Mouse (Mus musculus) hindbrain, embryonic 10.5 days (tissue): ENCODE results near the gene Slc29a2. TPM values are rescaled to one million over a fixed set of nuclear protein-coding genes. Genes with fewer than 3 reads are reported as not detected.
"Not testable (repeated sequence)": the region's sequence is repeated elsewhere in the genome, so short reads cannot be mapped to it uniquely, and the experiment has no call there.

Source experiments
- DNase-seq: peaks from one replicate; pipeline ENCODE4 v3.0.0-alpha.2; 2017; ENCODE audit warnings: low spot score
- H3K27ac ChIP-seq: fragments of 300-500 bp; sonication (generic); 2 replicates; pipeline ENCODE4 v1.5.1; 2016; ENCODE audit warnings: mild to moderate bottlenecking, moderate library complexity
- H3K27me3 ChIP-seq: fragments of 300-500 bp; sonication (generic); 2 replicates; pipeline ENCODE4 v1.6.1; 2016; ENCODE audit warnings: mild to moderate bottlenecking; ENCODE audit not compliant: poor library complexity, insufficient read depth, severe bottlenecking
- H3K36me3 ChIP-seq: fragments of 300-500 bp; sonication (generic); 2 replicates; pipeline ENCODE4 v1.6.1; 2016; ENCODE audit warnings: mild to moderate bottlenecking, moderate library complexity
- H3K4me1 ChIP-seq: fragments of 300-500 bp; sonication (generic); replicated peaks from 2 replicates; pipeline ENCODE4 v1.6.1; 2016; ENCODE audit warnings: mild to moderate bottlenecking
- H3K4me3 ChIP-seq: fragments of 300-500 bp; sonication (generic); 2 replicates; pipeline ENCODE4 v1.5.1; 2016; ENCODE audit warnings: mild to moderate bottlenecking, moderate library complexity
- H3K9me3 ChIP-seq: fragments of 300-500 bp; sonication (generic); 2 replicates; pipeline ENCODE4 v1.6.1; 2016; ENCODE audit warnings: mild to moderate bottlenecking, moderate library complexity
- WGBS: fragments of 180-500 bp; shearing (Covaris S2); methylation state at CpG from one replicate; pipeline ENCODE4 v1.1.7; 2016; 5-methylcytosine and 5-hydroxymethylcytosine counted together
- polyA plus RNA-seq: library from polyadenylated mRNA; unstranded; fragments of >200 nt; fragmentation: Nextera tagmentation; extraction: Ambion mirVana; gene quantifications from 2 replicates; pipeline ENCODE4 v1.2.1, GENCODE M21; 2016

The Slc29a2 gene
- polyA plus RNA-seq: 5.5 and 8.4 TPM in 2 replicates

DNA sequence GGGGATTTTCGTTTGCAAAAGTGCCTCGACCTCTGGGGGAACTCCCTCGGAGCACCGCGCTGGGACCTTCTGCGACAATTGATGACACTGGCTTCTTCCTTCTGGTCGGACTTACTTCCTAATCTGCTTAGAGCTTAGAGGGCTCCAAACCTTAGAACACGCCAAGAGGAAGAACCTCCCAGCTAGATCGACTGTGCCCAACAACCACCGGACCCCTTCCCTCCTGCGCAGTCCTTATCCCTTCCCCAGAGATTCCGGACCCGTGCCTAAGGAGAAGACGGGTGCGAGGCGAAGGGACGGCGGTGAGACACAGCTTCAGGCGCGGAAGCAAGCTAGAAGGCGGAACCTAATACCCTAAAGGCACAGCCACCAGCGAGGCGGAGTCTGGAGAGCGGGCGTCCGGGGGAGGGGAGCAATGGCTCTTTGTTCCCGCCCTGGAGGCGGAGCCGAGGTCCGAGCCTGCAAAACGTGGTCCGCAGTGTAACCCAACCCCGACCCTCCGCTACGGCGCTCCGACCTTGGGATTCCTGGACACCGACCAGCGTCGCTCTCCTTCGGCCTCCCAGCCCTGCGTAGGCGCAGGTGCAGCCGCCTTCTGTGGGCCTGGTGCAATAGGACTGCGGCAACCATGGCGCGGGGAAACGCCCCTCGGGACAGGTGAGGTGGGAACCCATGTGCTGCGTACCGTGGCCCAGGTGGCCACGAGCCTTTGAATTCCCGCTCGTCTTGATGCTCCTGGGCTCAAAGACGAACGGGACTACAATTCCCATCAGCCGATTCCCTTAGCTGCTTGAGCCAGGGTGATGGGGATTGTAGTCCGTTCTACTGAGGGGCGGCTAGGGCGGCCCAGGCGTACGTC is at the start of gene Slc29a2:
Gene Slc29a2 (plus strand): TSS at position 240 of the 859 bp plus-strand sequence.
- DNase-seq: peak; percentile 95
- Histone ChIP-seq H3K36me3 (peaks cover 27% of the 10 kb centered on the region), H3K4me1 (peaks cover 18% of the 10 kb centered on the region), H3K4me3 (peak within 1 kb of the TSS; percentile 62), H3K27ac (peak within 1 kb of the TSS; percentile 89), H3K9me3 (no peaks in the 10 kb centered on the region), H3K27me3 (0 out of 2 replicates have a peak, but pooled peaks cover 3% of the 10 kb centered on the region)
- under 1% methylated on average over 62 of the region's 62 CpGs for WGBS

DNA sequence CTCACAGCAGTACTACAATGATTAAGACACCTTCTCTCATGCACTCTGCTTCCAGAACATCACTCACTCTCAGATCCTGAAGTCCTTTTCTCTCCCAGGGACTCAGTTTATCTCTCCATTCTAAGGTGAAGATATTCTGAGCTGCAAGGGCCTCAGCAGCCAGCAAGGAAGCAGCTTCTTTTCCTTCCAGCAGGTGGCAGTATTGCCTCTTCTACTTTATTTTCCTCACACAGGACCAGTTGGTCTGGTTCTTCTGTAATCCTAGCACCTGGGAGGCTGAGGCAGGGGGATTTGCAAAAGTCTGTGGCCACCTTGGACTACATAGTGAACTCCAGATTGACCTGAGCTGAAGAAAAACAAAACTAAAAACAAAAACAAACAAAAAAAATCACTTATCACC is 41.9 kb upstream of the Slc29a2 start:
- Histone ChIP-seq H3K4me1 (no peaks in the 10 kb centered on the region), H3K4me3 (no peak overlapping the region), H3K27me3 (peaks cover 41% of the 10 kb centered on the region), H3K27ac (no peak overlapping the region), H3K9me3 (no peaks in the 10 kb centered on the region), H3K36me3 (no peaks in the 10 kb centered on the region)
- peak; percentile 30 for DNase-seq

GRCm38 (mm10) chr19:4989013-4989412 is 34.6 kb upstream of the Slc29a2 start:
- WGBS: 5% methylated on average over 13 of the region's 13 CpGs
- peak; percentile 93 for DNase-seq
- Histone ChIP-seq H3K27ac (no peak overlapping the region), H3K36me3 (no peaks in the 10 kb centered on the region), H3K27me3 (peaks cover 95% of the 10 kb centered on the region), H3K4me3 (peak overlapping the region; percentile 47; the same call in 1 of the 2 replicates), H3K9me3 (no peaks in the 10 kb centered on the region), H3K4me1 (peaks cover 14% of the 10 kb centered on the region)

- no peak for DNase-seq
- Histone ChIP-seq H3K27me3 (peaks cover 95% of the 10 kb centered on the region), H3K9me3 (no peaks in the 10 kb centered on the region), H3K4me3 (peak overlapping the region; percentile 47), H3K36me3 (no peaks in the 10 kb centered on the region), H3K27ac (no peak overlapping the region), H3K4me1 (peaks cover 14% of the 10 kb centered on the region)
- 17% methylated on average over 47 of the region's 47 CpGs for WGBS
Measured at GRCm38 (mm10) chr19:4989434-4990255, 34.0 kb upstream of the Slc29a2 start.

DNA sequence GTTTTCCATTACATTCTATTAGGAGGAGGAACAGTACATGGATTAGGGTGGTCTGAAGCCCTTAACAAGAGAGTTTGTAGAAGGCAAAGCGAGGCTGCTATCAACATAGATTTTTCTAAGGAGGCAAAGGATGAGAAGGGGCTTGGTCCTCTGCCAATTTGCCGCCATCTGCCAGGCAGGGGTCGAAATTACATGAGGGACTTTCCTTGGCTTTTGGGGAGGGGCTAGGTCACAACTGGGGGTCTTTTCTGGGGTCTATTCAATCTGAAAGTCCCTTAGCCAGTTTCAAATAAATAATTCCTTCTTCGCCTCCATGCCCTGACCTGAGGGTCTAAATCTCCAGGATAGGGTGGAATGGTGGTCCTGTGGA is 33.4 kb upstream of the Slc29a2 start, which contains the start of gene Npas4:
Gene Npas4 (minus strand): TSS at position 61 of the 370 bp plus-strand sequence.
- peaks cover 92% of the 10 kb centered on the region for H3K27me3 ChIP-seq
- peak within 1 kb of the TSS; percentile 47 for H3K4me3 ChIP-seq
- H3K9me3 ChIP-seq: no peaks in the 10 kb centered on the region
- peaks cover 14% of the 10 kb centered on the region for H3K4me1 ChIP-seq
- no peaks in the 10 kb centered on the region for H3K36me3 ChIP-seq
- no peak for DNase-seq
- 22% methylated on average over 4 of the region's 4 CpGs for WGBS
- no peak within 1 kb of the TSS for H3K27ac ChIP-seq

DNA sequence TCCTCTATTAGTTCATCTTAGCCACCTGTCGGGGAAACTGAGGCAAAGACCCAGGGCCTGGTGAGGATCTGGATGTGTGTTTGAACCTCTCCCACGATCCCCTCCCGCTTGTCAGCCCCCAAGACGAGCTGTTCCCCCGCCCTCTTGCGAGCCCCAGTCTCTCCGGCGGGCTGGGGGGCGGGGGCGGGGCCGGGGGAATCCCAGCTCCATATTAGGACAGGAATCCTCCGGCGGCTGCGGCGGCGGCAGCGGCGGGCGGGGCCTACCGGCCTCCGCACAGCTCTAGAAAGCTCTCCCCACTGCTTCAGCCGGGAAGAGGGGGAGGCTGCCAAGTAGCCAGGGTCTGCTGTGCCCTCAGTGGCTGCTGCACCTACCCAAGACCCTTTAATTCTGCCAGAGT is 32.9 kb upstream of the Slc29a2 start:
- WGBS: 2% methylated on average over 21 of the region's 22 CpGs
- Histone ChIP-seq H3K36me3 (no peaks in the 10 kb centered on the region), H3K27me3 (peaks cover 88% of the 10 kb centered on the region), H3K9me3 (no peaks in the 10 kb centered on the region), H3K27ac (no peak overlapping the region), H3K4me3 (peak overlapping the region; percentile 47), H3K4me1 (peaks cover 14% of the 10 kb centered on the region)
- no peak for DNase-seq

- no peak overlapping the region for H3K27ac ChIP-seq
- no peak overlapping the region for H3K4me3 ChIP-seq
- H3K27me3 ChIP-seq: peaks cover 75% of the 10 kb centered on the region
- H3K9me3 ChIP-seq: no peaks in the 10 kb centered on the region
- WGBS: 20% methylated on average over 8 of the region's 8 CpGs
- peaks cover 14% of the 10 kb centered on the region for H3K4me1 ChIP-seq
- H3K36me3 ChIP-seq: no peaks in the 10 kb centered on the region
- DNase-seq: peak; percentile 29
Measured at GRCm38 (mm10) chr19:4992371-4992770, 31.3 kb upstream of the Slc29a2 start.

DNA sequence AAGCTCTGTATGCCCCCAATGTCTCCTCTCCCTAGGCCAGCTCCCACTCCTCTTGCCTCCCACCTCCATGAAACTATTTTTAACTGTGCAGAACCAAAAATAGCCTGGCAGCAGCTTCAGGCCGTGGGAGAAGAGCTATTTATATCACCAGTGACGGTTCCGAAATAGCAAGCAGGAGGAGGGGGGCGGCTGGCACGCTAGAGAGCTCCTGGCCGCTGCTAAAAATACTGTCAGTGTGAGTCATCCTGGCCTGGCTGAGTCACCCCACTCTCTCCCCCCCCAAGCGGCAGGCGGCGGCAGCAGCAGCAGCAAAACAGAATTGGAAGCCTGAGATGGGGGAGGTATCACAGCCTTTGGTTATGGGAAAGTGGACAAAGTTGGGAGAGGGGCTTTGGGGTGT is 30.8 kb upstream of the Slc29a2 start:
- DNase-seq: no peak
- peaks cover 75% of the 10 kb centered on the region for H3K27me3 ChIP-seq
- no peaks in the 10 kb centered on the region for H3K9me3 ChIP-seq

DNA sequence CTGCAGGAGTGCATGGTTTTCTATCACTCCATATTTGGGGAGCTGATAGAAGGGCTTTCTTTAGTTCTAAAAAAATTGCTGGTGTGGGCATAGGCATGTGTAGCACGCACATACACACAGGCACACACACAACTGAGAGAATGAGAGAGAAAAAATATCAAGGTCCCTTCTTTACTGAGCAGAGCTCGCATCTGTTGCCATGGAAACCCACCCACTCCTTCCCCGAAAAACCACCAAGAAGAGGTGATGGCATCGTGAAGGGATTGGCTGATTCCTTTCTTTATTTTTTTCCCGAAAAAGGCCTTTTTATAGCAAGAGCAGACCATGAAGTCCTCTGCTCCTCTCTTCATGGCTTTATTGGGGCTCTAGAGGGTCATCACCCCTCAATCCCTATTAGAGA is 29.6 kb upstream of the Slc29a2 start:
- H3K27me3 ChIP-seq: peaks cover 69% of the 10 kb centered on the region
- H3K4me3 ChIP-seq: no peak overlapping the region
- H3K9me3 ChIP-seq: no peaks in the 10 kb centered on the region
- H3K36me3 ChIP-seq: no peaks in the 10 kb centered on the region
- H3K27ac ChIP-seq: no peak overlapping the region
- H3K4me1 ChIP-seq: peaks cover 14% of the 10 kb centered on the region
- WGBS: 66% methylated on average over 5 of the region's 5 CpGs
- DNase-seq: no peak

More for the DNA sequence above, 30.8 kb upstream of the Slc29a2 start:
- H3K27ac ChIP-seq: no peak overlapping the region
- no peaks in the 10 kb centered on the region for H3K36me3 ChIP-seq
- H3K4me1 ChIP-seq: peaks cover 14% of the 10 kb centered on the region
- no peak overlapping the region for H3K4me3 ChIP-seq
- WGBS: 7% methylated on average over 9 of the region's 9 CpGs

DNA sequence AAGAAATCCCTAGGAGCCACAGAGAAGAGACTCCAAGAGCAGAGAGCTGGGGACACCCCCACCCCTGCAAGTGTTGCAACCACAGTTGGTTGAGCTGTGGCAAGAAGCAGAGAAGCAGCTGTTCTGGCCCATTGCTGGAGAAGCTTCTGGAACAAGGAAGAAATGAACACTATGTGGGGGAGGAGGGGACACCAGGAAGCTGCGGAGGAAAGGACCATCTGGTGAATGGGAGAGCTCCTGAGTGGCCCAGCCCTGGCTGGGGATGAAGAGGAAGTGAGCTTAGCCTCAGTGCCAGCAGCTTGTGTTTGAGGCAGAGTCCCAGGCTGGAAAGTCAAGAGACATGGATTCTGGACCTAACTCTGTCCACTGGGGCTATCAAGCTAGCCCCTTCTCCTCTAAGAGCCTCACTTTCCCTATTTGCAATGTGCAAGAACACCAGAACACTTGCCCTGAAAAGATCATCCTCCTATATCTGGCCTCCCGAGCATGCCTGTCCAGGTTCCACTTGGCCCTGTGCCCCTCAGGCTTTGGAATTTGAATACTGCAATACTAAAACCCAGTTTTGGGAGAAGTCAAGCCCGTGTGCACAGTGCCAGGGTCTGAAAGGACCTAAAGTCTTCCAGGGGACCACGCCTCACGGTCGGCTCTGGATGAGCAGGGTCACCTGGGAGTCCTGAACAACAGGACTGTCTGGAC is 24.1 kb upstream of the Slc29a2 start:
- peaks cover 13% of the 10 kb centered on the region for H3K4me1 ChIP-seq
- no peak overlapping the region for H3K4me3 ChIP-seq
- peaks cover 41% of the 10 kb centered on the region for H3K27me3 ChIP-seq
- no peak for DNase-seq
- 82% methylated on average over 6 of the region's 6 CpGs for WGBS
- no peaks in the 10 kb centered on the region for H3K36me3 ChIP-seq
- H3K27ac ChIP-seq: no peak overlapping the region
- no peaks in the 10 kb centered on the region for H3K9me3 ChIP-seq

DNA sequence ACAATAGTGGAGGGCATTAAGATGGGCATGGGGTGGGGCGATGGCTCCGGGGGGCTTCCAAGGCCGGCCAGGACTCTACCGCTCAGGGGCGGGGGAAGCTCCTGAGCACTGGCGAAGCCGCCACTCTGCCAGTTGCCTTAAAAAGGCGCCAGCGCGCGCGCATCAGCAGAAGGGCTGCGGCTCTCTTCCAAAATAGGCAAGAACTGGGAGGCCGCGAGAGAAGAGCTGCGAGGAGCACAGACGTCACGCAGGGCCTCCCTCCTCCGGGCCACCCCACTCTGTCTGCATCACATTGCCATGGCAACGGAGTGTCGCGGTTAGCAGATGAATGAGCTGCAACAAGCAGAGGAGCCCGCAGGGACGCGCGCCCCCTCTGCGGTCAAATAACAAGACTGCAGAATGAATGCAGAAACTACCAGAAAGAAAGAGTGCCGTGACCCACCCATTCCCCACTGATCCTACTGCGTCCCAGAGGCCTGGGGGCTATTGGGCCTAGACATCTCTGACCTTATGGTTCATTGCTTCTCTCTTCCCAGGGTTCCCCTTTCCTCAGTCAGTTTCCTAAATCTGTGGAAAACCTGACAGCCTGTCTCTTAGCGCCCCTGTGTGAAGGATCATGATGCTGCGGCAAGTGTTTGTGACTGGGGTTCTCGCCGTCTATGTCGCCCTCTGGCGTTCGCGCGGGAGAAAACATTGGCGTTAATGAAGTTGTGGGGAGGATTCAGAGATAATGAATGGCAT is 21.8 kb upstream of the Slc29a2 start:
- Histone ChIP-seq H3K36me3 (no peaks in the 10 kb centered on the region), H3K27ac (peak overlapping the region; percentile 80), H3K9me3 (0 out of 2 replicates have a peak, but pooled peaks cover 9% of the 10 kb centered on the region), H3K4me1 (peaks cover 13% of the 10 kb centered on the region), H3K27me3 (peaks cover 38% of the 10 kb centered on the region), H3K4me3 (peak overlapping the region; percentile 50)
- DNase-seq: peak; percentile 88
- under 1% methylated on average over 39 of the region's 39 CpGs for WGBS

GRCm38 (mm10) chr19:5003644-5004043 is 20.0 kb upstream of the Slc29a2 start:
- H3K36me3 ChIP-seq, DNase-seq, H3K9me3 ChIP-seq, H3K4me3 ChIP-seq, H3K27ac ChIP-seq: not testable (repeated sequence)
- Histone ChIP-seq H3K4me1 (peaks cover 13% of the 10 kb centered on the region), H3K27me3 (peaks cover 29% of the 10 kb centered on the region)
- 64% methylated on average over 2 of the region's 2 CpGs for WGBS
